Mouse (Mus musculus): ENCODE data around the gene Fry.
A peak's percentile ranks its signal among the peaks of the same experiment; 100 is the strongest.

Gene Fry

GRCm38 (mm10) chr5:150176251-150177015, 58.0 kb downstream of the Fry start:
- no peak for DNase-seq

DNA sequence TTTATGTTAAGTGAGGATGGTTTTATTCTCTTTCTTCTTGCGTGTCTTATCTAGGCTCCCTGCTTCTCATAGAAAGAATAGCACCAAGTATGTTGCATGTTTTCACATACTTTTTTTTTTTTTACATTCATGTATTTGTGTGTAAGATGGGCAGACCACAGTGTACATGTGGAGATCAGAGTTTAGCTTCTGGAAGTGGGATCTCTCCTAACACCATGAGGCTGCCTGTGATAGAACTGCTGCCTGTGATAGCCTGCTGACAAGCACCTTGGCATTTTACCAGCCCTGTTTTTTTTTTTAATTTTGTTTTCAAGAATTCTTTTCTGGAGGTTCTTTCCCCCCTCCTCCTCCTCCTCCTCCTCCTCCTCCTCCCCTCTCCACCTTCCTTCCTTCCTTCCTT, 59.3 kb downstream of the Fry start:
- DNase-seq, result no peak

DNA sequence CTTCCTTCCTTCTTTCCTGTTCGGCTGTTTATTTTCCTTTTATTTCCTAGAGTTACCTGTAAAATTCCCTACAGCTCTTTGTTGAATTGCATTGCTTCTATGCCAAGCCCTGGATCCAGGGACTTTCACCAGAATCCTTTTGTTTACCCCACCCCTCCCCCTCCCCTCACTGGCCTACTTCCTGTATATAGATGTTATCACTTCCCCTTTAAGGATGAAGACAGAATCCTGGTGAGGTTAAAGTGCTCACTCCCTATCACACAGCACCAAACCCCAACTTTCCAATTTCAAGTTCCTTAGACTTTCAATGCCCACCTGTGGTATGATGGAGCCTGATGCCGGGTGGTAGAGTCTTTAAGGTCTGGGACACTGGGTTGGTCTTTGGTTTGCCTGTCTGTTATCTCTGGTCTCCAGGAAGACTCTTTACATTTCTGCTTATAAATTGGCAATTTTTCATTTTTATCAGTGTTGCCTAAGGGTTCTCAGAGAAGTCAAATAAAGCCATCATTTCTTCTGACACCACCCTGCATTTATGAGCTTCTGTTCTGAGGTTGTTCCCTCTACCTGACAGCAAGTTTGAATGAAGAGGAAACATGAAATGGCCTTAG, 59.9 kb downstream of the Fry start:
- DNase-seq, result no peak

- DNase-seq, result no peak
Measured at GRCm38 (mm10) chr5:150180985-150181607, 62.7 kb downstream of the Fry start.

GRCm38 (mm10) chr5:150184959-150185358, 66.5 kb downstream of the Fry start:
- no peak for DNase-seq

GRCm38 (mm10) chr5:150186121-150186520, 67.7 kb downstream of the Fry start:
- DNase-seq, result no peak

DNA sequence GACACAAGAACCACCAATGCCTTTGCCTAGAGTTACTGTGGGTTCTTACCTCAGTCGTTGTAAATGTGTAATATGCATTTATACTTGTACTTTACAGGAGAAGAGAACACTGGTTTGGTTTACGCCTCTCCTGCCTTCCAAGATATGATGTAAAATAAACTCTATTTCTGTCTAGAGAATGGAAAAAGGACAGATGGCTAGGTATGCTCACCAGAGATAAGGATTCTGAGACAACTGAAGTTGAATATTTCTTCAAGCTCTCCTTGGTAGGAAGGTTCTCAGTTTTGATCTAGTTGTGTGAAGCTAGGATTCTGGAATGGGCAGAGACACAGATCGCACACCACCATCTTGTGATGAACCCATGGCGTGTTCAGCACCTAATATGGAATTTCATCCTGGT, 68.2 kb downstream of the Fry start:
- DNase-seq, result no peak

DNA sequence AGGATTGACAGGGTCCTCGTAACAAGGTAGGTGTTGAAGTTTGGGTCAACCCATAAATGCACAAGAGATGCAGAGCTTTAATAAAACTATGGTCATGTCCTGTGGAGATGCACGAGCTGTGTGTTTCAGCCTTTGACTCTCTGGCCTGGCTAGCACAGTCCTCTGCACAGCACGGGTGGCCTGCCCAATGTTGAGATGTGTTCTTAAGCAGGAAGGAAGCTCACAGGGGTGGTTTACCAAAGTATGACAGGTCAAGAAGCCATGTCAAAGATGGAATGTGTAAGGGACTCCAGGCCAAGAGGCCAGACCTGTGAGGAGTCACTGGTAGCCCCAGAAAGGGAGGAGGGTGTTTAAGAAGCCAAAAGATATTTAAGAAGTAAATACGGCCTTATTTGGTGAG, 69.6 kb downstream of the Fry start:
- no peak for DNase-seq

GRCm38 (mm10) chr5:150190454-150191358, 72.3 kb downstream of the Fry start:
- DNase-seq, result no peak

DNA sequence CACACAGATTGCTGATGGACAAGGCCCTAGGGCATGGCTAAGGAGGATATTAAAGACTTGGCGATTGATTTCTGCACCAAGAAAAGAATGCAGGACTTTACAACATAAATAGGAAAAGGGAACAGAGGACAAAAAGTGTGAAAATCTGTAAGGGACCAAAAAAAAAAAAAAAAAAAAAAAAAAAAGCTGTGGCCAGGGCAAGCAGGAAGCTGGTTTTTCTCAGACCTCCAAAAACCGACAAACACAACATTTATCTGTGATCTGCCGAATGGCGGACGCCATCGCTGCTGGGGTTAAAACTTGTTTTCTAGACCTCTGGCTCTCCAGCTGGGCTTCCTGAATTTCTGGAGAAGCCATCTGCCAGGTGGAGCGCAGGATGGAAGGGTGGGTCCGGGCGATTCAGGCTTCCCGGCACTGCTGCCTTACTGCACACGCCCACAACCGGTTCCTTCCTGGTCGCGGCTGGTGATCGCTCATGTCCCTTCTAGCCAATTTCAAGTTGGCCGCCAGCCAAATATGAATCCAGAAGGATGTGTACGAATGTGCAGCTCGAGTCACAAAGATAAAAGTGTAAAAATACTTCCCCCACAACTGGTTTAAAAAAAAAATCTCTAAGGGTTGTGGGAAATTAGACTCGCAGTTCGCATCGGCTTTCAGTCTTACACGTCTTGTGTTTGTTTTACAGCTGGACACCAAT, 77.2 kb downstream of the Fry start:
- DNase-seq, result peak; percentile 48

DNA sequence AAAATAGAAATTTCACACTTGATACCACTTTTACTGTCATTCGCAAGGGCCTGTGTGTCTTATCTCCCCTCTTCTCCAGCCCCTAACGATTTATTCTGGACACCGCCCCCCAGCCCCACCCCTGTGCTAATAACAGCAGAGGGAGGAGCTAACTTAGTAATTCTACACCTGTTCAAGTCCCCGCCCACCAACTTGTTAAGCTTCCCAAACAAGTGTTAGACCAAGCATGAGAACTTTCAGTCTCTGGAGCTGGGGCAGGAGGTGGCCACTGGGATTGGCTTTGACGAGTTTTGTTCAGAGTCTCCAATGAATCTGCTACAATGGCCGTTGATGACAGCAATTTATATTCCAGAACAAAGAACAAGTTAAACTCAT, 77.8 kb downstream of the Fry start:
- peak; percentile 24 for DNase-seq

- DNase-seq, result no peak
Measured at GRCm38 (mm10) chr5:150196881-150197311, 78.5 kb downstream of the Fry start.

GRCm38 (mm10) chr5:150206749-150207148, 88.3 kb downstream of the Fry start:
- DNase-seq, result no peak

- no peak for DNase-seq
Measured at GRCm38 (mm10) chr5:150207596-150207995, 89.2 kb downstream of the Fry start.

- no peak for DNase-seq
Measured at GRCm38 (mm10) chr5:150208009-150208408, 89.6 kb downstream of the Fry start.

DNA sequence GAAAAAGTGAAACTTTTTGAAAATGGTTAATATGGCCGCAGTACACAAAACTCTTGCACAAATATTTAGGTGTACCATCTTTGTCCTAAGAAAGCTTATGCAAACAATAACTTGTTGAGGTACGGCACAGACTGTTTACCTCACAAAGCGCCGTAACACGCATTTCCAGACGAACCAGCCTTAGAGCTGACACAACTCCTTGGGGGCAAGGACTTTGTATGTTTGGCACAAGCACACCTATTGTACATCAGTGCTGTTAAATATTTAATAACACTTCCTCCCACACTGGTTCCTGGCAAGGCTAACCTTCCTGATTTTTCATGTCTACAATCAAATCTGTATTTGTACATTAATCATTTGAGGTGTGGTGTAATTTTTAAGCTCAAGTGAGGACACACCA, 95.6 kb downstream of the Fry start:
- no peak for DNase-seq

DNA sequence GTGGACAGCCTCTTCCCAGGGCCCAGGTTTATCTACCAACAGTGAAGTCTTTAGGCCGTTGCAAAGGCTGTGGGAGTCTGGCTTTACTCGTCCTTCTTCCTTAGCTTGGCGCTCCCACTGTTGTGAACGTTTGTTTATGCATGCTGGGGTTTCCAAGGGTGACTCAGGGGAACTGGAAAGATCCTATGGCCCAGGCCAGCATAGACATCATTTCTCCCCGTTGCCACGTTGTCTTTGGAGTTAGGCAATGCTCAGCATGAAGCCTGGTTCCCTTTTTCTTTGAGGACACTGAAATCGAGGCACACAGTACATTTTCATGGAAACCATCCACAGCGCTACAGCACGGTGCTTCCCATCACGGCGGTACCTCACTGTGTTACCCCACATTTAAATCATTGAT, 97.6 kb downstream of the Fry start:
- DNase-seq, result no peak

- DNase-seq, result no peak
Measured at GRCm38 (mm10) chr5:150219457-150219856, 101.0 kb downstream of the Fry start.

- peak; percentile 82 for DNase-seq
Measured at GRCm38 (mm10) chr5:150220333-150220732, 101.9 kb downstream of the Fry start.

- no peak for DNase-seq
Measured at GRCm38 (mm10) chr5:150221806-150222205, 103.4 kb downstream of the Fry start.

GRCm38 (mm10) chr5:150223546-150224239, 105.2 kb downstream of the Fry start:
- DNase-seq, result no peak

DNA sequence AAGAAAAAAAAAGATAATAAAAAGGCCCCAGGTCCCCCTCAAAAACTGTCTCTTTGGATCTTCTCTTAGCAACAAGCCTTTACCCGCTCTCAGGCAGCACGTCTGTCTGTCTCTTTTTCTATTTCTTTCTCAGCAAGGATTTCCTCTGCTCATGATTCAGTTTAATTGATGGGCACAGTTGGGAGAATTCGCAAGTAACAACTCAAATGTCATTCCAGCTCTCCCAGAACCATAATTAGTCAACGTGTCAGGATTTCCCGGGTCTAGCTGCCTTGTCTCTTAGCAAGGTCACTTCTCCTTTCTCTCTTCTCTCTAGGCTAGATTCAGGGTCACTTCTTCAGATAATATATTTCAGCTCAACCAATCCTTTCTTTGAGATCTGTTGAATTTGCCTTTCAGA, 110.6 kb downstream of the Fry start:
- DNase-seq, result no peak

Measured in thymus, postnatal 4 days (tissue).